Mouse (Mus musculus) bone marrow macrophage, adult 2 months (primary cell): ENCODE data around the gene Lmtk2. TPM values are rescaled to one million over a fixed set of nuclear protein-coding genes. Genes with fewer than 3 reads are reported as not detected.

Experiments
- H3K27ac ChIP-seq: 2 replicates; pipeline ENCODE4 v1.5.1; 2012; ENCODE audit warnings: low read depth, low read length; ENCODE audit not compliant: insufficient read depth
- H3K4me1 ChIP-seq: 2 replicates; pipeline ENCODE4 v1.6.1; 2012; ENCODE audit warnings: low read length; ENCODE audit not compliant: control insufficient read depth, insufficient read depth
- H3K4me3 ChIP-seq: 2 replicates; pipeline ENCODE4 v1.5.1; 2012; ENCODE audit warnings: mild to moderate bottlenecking, low read length, moderate library complexity; ENCODE audit not compliant: insufficient read depth
- CTCF ChIP-seq: IDR thresholded peaks from 2 replicates; pipeline ENCODE4 v1.5.1; 2012; ENCODE audit warnings: low read depth, mild to moderate bottlenecking, low read length, moderate library complexity
- POLR2A ChIP-seq: IDR thresholded peaks from 2 replicates; pipeline ENCODE4 v1.6.1; 2012; ENCODE audit warnings: mild to moderate bottlenecking, low read depth, low read length, borderline replicate concordance
- polyA plus RNA-seq: library from polyadenylated mRNA; stranded (reverse); fragments of >200 nt; gene quantifications from 2 replicates; pipeline ENCODE4 v1.2.4, GENCODE M21; 2012; ENCODE audit not compliant: missing spikeins, insufficient read depth, insufficient read length

Gene Lmtk2
- polyA plus RNA-seq, 1 experiment: 3.8 TPM

DNA sequence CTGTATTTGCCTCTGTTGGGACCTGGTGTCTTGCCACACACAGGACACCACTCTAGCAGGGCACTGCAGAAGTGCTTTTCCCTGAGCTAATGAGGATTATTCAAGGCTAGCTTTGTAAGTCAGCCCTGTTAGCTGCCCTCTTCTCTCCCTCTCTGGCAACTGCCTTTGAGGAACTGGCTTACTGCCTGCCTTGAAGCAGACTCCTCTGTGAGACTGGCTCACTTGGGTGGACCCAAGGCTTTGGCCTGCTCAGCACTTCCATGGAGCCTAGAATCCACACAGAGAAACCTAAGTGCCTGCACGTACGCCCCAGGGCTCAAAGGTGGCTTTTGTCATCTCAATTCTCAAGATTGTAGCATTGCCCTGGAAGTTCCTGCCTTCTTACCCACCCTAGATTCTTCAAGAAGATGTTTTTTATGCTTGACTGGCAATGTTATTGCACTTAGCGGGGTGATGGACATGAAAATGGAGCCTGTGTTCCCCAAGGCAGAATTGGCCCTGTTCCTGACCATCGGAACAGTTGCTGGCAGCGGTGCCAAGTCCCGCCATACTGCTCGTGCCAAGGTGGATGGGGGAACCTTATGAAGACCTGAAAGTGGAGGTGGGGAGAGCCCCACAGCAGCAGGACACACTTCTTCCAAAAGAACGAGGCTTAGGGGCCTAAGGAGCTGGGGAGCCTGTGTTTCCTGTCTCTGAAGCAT, 69.2 kb downstream of the Lmtk2 start:
- H3K27ac ChIP-seq: no peak overlapping the region
- TF ChIP-seq POLR2A (no peak), CTCF (no peak)
- no peak overlapping the region for H3K4me3 ChIP-seq
- no peaks in the 10 kb centered on the region for H3K4me1 ChIP-seq

DNA sequence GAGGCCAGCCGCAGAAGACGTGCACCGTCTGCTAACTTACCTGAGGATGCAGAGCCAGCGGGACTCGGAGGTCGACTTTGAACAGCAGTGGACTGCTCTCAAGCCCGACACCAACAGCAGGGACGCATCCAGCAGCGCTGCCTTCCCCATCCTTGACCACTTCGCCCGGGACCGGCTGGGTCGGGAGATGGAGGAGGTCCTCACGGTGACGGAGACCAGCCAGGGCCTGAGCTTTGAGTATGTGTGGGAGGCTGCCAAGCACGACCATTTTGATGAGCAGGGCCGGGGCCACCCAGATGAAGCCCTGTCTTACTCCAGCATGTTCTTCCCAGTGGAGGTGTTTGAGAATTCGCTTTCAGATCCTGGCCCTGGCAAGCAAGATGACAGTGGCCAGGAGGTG, 73.4 kb downstream of the Lmtk2 start:
- TF ChIP-seq CTCF (no peak), POLR2A (no peak)
- no peak overlapping the region for H3K4me3 ChIP-seq
- H3K27ac ChIP-seq: no peak overlapping the region
- H3K4me1 ChIP-seq: peaks cover 2% of the 10 kb centered on the region; the same call in 1 of the 2 replicates

DNA sequence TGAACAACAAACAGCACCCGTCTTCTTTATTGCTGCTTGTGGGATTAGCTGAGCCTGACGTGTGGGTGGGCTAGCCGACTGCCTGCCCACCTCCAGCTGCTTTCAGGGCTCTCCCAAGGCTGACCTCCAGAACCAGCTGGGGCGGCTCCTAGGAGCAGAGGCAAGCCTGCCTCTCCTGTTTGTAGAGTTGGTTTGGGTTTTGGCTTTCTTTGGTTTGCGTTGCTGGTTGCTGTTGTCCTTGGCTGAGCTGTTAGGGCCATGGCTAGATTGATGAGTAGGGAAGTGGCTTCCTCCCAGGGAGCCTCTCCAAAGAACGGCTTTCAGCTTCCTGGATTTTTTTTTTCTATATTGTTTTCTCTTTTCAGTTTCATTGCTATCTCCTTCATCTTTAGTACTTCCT, 78.0 kb downstream of the Lmtk2 start:
- no peak overlapping the region for H3K4me3 ChIP-seq
- TF ChIP-seq POLR2A (no peak), CTCF (no peak)
- H3K4me1 ChIP-seq: peaks cover 2% of the 10 kb centered on the region; the same call in 1 of the 2 replicates
- no peak overlapping the region for H3K27ac ChIP-seq

DNA sequence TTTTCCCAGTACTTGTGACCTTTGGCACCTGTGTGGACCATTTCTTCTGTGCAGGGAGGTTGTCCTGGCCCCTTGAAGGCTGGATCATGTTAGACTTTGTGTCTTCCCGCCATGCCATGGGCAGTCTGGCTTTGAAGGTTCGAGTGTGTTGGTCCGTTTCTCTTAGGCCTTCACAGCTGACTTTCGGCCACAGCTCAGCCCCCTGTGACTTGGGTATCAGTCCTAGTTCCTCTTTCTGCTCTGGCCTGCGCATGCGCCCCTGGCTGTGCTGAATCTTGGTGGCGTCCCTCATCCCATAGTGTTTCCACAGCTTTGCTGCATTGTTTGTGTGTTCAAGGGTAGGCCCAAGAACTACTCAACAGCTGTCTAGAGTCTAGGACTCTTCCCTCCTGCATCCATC, 81.0 kb downstream of the Lmtk2 start:
- peaks cover 2% of the 10 kb centered on the region; the same call in 1 of the 2 replicates for H3K4me1 ChIP-seq
- H3K27ac ChIP-seq: no peak overlapping the region
- no peak for TF ChIP-seq CTCF
- TF ChIP-seq POLR2A: no peak
- H3K4me3 ChIP-seq: no peak overlapping the region

DNA sequence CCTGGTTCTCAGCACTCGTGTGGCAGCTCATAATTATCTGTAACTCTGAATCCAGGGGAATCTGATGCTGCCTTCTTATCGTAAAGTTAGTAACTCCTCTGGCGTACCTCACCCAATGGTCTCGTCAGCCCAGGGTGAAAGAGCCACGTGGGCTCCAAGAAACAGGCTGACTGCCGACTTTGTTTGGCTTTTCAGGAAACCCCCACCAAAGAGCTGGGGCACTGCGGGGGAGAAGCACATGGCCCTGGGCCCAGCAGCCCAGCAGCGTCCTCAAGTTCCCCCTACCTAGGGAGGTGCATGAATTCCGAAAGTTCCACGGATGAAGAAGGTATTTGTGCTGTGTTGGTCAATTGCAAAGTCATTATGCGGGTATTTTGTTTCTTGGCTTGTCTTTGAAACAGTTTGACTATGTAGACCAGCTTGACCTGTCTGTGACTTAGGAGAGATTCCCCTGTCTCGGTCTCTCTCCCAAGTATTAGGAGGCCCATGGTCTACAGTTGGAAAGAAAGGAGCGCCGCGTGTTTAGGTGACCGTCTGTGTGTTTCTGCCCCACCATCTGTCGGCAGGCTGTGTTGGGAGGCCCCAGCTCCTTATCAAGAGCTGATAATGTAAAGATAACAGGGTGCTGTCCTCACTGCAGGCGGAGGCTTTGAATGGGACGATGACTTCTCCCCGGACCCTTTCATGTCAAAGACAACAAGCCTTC, 82.5 kb downstream of the Lmtk2 start:
- no peak for TF ChIP-seq CTCF
- TF ChIP-seq POLR2A: no peak
- peaks cover 2% of the 10 kb centered on the region; the same call in 1 of the 2 replicates for H3K4me1 ChIP-seq
- no peak overlapping the region for H3K27ac ChIP-seq
- H3K4me3 ChIP-seq: no peak overlapping the region

DNA sequence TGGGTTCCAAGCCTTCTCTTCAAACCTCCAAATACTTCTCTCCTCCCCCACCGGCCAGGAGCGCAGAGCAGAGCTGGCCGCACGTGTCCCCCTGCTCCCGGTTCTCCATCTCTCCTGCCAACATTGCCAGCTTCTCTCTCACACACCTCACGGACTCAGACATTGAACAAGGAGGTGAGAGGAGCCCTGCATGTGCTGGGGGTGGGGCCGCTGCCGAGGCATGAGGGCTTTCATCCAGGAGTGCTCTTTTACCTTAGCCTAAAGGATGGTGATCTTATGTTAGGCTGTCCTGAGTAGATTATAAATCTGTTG, 83.0 kb downstream of the Lmtk2 start:
- Histone ChIP-seq H3K4me3 (no peak overlapping the region), H3K4me1 (peaks cover under 1% of the 10 kb centered on the region; the same call in 1 of the 2 replicates), H3K27ac (no peak overlapping the region)
- TF ChIP-seq POLR2A: no peak
- TF ChIP-seq CTCF: no peak

DNA sequence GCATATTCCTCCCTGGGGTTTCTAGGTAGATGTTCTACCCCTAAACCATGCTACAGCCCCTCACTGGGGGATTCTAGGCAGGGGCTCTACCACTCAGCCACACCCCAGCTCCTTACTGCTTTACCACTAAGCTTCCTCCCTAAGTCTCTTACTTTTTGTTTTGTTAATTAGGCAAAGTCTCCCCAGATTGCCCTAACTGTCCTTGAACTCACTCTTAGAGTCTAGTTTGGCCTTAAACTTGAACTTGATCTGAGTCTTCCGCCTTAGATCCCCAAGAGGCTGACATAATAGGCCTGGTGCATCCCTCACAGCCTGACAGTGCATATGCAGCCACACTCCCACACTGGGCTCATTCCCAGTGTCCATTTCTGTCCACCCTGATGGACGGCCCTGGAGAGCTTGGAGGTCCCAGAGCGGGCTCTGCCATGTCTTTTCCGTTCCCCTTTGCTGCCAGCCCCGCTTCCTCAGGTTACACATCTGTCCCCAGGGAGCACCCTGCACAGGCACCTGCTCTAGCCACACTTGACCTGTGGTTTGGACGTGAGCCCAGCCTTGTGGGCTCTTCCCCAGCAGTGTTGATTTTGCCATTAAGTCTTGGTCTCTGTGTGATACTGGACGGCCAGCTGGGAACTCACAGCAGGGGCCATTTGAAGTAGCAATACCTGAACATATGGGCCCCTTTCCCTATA, 83.6 kb downstream of the Lmtk2 start:
- Histone ChIP-seq H3K4me3 (no peak overlapping the region), H3K27ac (no peak overlapping the region), H3K4me1 (no peaks in the 10 kb centered on the region)
- TF ChIP-seq POLR2A (no peak), CTCF (no peak)

DNA sequence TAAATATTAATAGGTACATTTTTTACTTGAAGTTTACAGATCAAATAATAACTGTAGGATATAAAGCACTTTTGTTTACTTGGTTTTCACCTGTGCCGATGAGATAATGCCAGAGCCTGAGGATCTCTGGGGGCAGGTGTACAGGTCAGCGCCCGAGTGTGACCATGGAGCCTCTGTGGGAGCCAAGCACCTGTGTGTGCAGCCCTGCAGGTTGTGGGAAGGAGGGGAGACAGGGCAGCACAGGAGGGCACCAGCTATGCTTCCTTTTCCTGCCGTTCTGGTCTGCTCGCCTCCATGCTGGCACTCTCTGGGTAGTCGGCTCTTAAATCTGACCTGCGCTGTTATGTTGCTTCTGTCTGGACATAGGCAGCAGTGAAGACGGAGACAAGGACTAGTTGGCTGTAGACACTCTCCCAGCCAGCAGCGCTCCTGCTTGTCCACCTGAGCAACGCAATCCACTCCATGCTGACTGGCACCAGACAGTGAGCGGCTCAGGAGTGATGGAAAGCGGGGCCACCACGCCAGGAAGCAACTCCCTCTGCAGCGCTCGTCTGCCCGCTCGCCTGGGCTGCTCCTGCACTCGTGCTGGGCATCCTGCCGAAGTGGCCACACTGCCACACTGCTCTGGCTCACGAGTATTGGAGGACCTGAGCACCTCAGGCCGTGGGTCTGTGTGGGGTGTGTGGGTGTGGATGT, 84.3 kb downstream of the Lmtk2 start:
- TF ChIP-seq POLR2A (no peak), CTCF (no peak)
- Histone ChIP-seq H3K27ac (no peak overlapping the region), H3K4me1 (no peaks in the 10 kb centered on the region), H3K4me3 (no peak overlapping the region)

DNA sequence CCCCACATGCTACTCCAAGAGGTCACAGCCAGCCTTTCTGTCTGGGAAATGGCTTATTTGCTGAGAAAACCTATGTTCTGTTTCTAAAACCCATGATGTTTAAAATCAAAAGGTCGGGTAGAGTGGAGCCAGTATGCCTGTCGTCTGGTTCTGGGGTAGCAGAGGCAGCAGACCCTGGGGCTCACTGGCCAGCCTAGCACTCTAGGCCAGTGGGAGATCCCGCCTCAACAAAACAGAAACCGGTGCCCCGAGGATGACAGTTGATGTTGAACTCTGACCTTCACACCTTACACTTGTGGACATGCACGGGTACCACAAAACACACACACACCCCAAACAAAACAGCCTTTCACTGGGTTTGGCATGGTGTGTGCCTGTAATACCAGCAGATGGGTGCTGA, 88.2 kb downstream of the Lmtk2 start:
- H3K4me1 ChIP-seq: no peaks in the 10 kb centered on the region

DNA sequence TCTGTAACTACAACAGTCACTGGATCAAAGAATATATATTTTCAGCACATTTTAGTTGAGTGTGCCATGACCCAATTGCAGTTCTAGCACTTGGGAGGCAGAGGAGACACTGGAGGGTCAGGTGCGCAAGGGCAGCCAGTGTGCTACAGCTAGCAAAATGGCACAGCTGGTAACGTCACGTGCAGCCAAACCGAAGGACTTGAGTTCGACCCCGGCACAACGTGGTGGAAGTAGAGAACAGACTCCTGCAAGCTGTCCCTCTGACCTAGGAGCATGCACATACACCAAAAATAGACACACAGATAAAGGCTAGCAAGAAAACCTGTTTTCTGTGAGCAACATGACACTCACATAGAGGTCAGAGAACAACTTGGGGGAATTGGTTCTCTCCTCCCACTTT, 89.1 kb downstream of the Lmtk2 start:
- Histone ChIP-seq H3K27ac (no peak overlapping the region), H3K4me3 (no peak overlapping the region)
- TF ChIP-seq CTCF (no peak), POLR2A (no peak)

More for the DNA sequence above, 88.2 kb downstream of the Lmtk2 start:
- no peak overlapping the region for H3K4me3 ChIP-seq
- H3K27ac ChIP-seq: no peak overlapping the region
- TF ChIP-seq CTCF (no peak), POLR2A (no peak)

More for the DNA sequence above, 89.1 kb downstream of the Lmtk2 start:
- no peaks in the 10 kb centered on the region for H3K4me1 ChIP-seq
